Mouse (Mus musculus) hindbrain, postnatal 0 days (tissue): ENCODE data around the gene Ttll12. TPM values are rescaled to one million over a fixed set of nuclear protein-coding genes. Genes with fewer than 3 reads are reported as not detected.
A peak's percentile ranks its signal among the peaks of the same experiment; 100 is the strongest.

Experiments
- ATAC-seq: fragments of 200-750 bp; cut with Nextera tagmentation; 2 replicates; pipeline ENCODE4 v1.8.0; 2017; ENCODE audit warnings: mild to moderate bottlenecking, moderate TSS enrichment, moderate library complexity
- DNase-seq: peaks from one replicate; pipeline ENCODE4 v3.0.0-alpha.2; 2015; ENCODE audit warnings: low spot score
- H3K27ac ChIP-seq: fragments of 300-500 bp; sonication (generic); 2 replicates; pipeline ENCODE4 v1.5.1; 2014; ENCODE audit warnings: mild to moderate bottlenecking
- H3K27me3 ChIP-seq: fragments of 300-500 bp; sonication (generic); 2 replicates; pipeline ENCODE4 v1.6.1; 2014; ENCODE audit warnings: low read length, mixed read lengths; ENCODE audit not compliant: insufficient read depth
- H3K36me3 ChIP-seq: fragments of 300-500 bp; sonication (generic); 2 replicates; pipeline ENCODE4 v1.6.1; 2014; ENCODE audit warnings: low read length, mixed read lengths; ENCODE audit not compliant: insufficient read depth
- H3K4me1 ChIP-seq: fragments of 300-500 bp; sonication (generic); 2 replicates; pipeline ENCODE4 v1.6.1; 2014; ENCODE audit warnings: antibody characterized with exemption, low read length, mixed read lengths; ENCODE audit not compliant: insufficient read depth
- H3K4me2 ChIP-seq: fragments of 300-500 bp; sonication (generic); 2 replicates; pipeline ENCODE4 v1.6.1; 2014; ENCODE audit warnings: low read depth, mild to moderate bottlenecking, low read length, moderate library complexity, mixed read lengths
- H3K4me3 ChIP-seq: fragments of 300-500 bp; sonication (generic); 2 replicates; pipeline ENCODE4 v1.5.1; 2014; ENCODE audit warnings: low read length
- H3K9ac ChIP-seq: fragments of 300-500 bp; sonication (generic); replicated peaks from 2 replicates; pipeline ENCODE4 v1.6.1; 2014; ENCODE audit warnings: mild to moderate bottlenecking, low read length, moderate library complexity, mixed read lengths
- H3K9me3 ChIP-seq: fragments of 300-500 bp; sonication (generic); 2 replicates; pipeline ENCODE4 v1.6.1; 2016; ENCODE audit warnings: low read length, mixed read lengths
- CTCF ChIP-seq: IDR thresholded peaks from 2 replicates; pipeline ENCODE4 v1.5.1; 2016; ENCODE audit warnings: antibody characterized with exemption, control low read depth, low read depth
- WGBS: fragments of 180-500 bp; shearing (Covaris S2); extraction: QIAGEN DNeasy Blood & Tissue Kit; methylation state at CpG from one replicate; pipeline ENCODE4 v1.1.7; 2014; 5-methylcytosine and 5-hydroxymethylcytosine counted together
- polyA plus RNA-seq: library from polyadenylated mRNA; unstranded; fragments of >200 nt; fragmentation: Nextera tagmentation; extraction: Ambion mirVana; gene quantifications from 2 replicates; pipeline ENCODE4 v1.2.1, GENCODE M21; 2015
- total RNA-seq: library from RNA; depleted of rRNA; stranded (reverse); fragments of >200 nt; gene quantifications from 2 replicates; pipeline ENCODE4 v1.2.3, GENCODE M21; 2014

Gene Ttll12
- total and polyA plus RNA-seq, 2 experiments from 2014 or later: 32.6 to 60.6 TPM

GRCm38 (mm10) chr15:83539905-83540304 lies 55.1 kb downstream of the Ttll12 start:
- Histone ChIP-seq H3K36me3 (no peaks in the 10 kb centered on the region), H3K27ac (no peak overlapping the region), H3K4me2 (no peak overlapping the region), H3K27me3 (no peaks in the 10 kb centered on the region), H3K9ac (no peak overlapping the region), H3K4me1 (no peaks in the 10 kb centered on the region), H3K9me3 (no peaks in the 10 kb centered on the region), H3K4me3 (no peak overlapping the region)
- ATAC-seq (no peak), DNase-seq (no peak)
- 64% methylated on average over 4 of the region's 4 CpGs for whole genome bisulfite sequencing
- no peak for TF ChIP-seq CTCF

- Histone ChIP-seq H3K27me3 (no peaks in the 10 kb centered on the region), H3K4me3 (no peak overlapping the region), H3K4me2 (no peak overlapping the region), H3K4me1 (no peaks in the 10 kb centered on the region), H3K9ac (no peak overlapping the region), H3K27ac (no peak overlapping the region), H3K36me3 (no peaks in the 10 kb centered on the region), H3K9me3 (no peaks in the 10 kb centered on the region)
- TF ChIP-seq CTCF: no peak
- DNase-seq (no peak), ATAC-seq (no peak)
- 95% methylated on average over 2 of the region's 2 CpGs for WGBS
These were observed 56.1 kb downstream of the Ttll12 start for GRCm38 (mm10) chr15:83538855-83539254.

- WGBS: 85% methylated on average over 6 of the region's 6 CpGs
- no peak for TF ChIP-seq CTCF
- H3K4me1 ChIP-seq: no peaks in the 10 kb centered on the region
These were observed 59.1 kb downstream of the Ttll12 start for GRCm38 (mm10) chr15:83535890-83536231.

GRCm38 (mm10) chr15:83534960-83535889 lies 59.7 kb downstream of the Ttll12 start:
- no peaks in the 10 kb centered on the region for H3K4me1 ChIP-seq
- H3K9ac ChIP-seq: no peak overlapping the region
- no peaks in the 10 kb centered on the region for H3K36me3 ChIP-seq
- H3K4me3 ChIP-seq: no peak overlapping the region
- WGBS: 76% methylated on average over 17 of the region's 17 CpGs
- no peaks in the 10 kb centered on the region for H3K27me3 ChIP-seq
- TF ChIP-seq CTCF: no peak
- no peak for ATAC-seq
- no peak overlapping the region for H3K4me2 ChIP-seq
- no peak for DNase-seq
- H3K9me3 ChIP-seq: no peaks in the 10 kb centered on the region
- H3K27ac ChIP-seq: no peak overlapping the region

More at GRCm38 (mm10) chr15:83535890-83536231, 59.1 kb downstream of the Ttll12 start:
- Histone ChIP-seq H3K4me2 (no peak overlapping the region), H3K9ac (no peak overlapping the region), H3K27ac (no peak overlapping the region), H3K27me3 (no peaks in the 10 kb centered on the region), H3K36me3 (no peaks in the 10 kb centered on the region), H3K4me3 (no peak overlapping the region), H3K9me3 (no peaks in the 10 kb centered on the region)
- ATAC-seq: no peak
- DNase-seq: no peak

GRCm38 (mm10) chr15:83532606-83533005 lies 62.4 kb downstream of the Ttll12 start:
- Histone ChIP-seq H3K36me3 (no peaks in the 10 kb centered on the region), H3K4me3 (no peak overlapping the region), H3K4me2 (no peak overlapping the region), H3K27ac (no peak overlapping the region), H3K27me3 (0 out of 2 replicates have a peak, but pooled peaks cover 12% of the 10 kb centered on the region), H3K9me3 (no peaks in the 10 kb centered on the region), H3K9ac (no peak overlapping the region), H3K4me1 (no peaks in the 10 kb centered on the region)
- ATAC-seq (no peak), DNase-seq (no peak)
- no peak for TF ChIP-seq CTCF
- WGBS: 81% methylated on average over 7 of the region's 7 CpGs

GRCm38 (mm10) chr15:83531961-83532469 lies 62.9 kb downstream of the Ttll12 start:
- Histone ChIP-seq H3K9me3 (no peaks in the 10 kb centered on the region), H3K36me3 (no peaks in the 10 kb centered on the region), H3K4me1 (peaks cover 2% of the 10 kb centered on the region; the same call in 1 of the 2 replicates), H3K4me3 (no peak overlapping the region), H3K9ac (no peak overlapping the region), H3K4me2 (no peak overlapping the region), H3K27me3 (0 out of 2 replicates have a peak, but pooled peaks cover 12% of the 10 kb centered on the region), H3K27ac (no peak overlapping the region)
- TF ChIP-seq CTCF: peak; percentile 48
- WGBS: 84% methylated on average over 5 of the region's 5 CpGs
- ATAC-seq: no peak
- DNase-seq: no peak

- H3K9ac ChIP-seq: no peak overlapping the region
- H3K27ac ChIP-seq: no peak overlapping the region
- DNase-seq: no peak
- 79% methylated on average over 6 of the region's 6 CpGs for WGBS
- no peak overlapping the region for H3K4me3 ChIP-seq
- no peaks in the 10 kb centered on the region for H3K9me3 ChIP-seq
- H3K27me3 ChIP-seq: 0 out of 2 replicates have a peak, but pooled peaks cover 19% of the 10 kb centered on the region
- no peaks in the 10 kb centered on the region for H3K36me3 ChIP-seq
- TF ChIP-seq CTCF: no peak
- no peak for ATAC-seq
- H3K4me2 ChIP-seq: no peak overlapping the region
- peaks cover 9% of the 10 kb centered on the region; the same call in 1 of the 2 replicates for H3K4me1 ChIP-seq
These were observed 64.3 kb downstream of the Ttll12 start for GRCm38 (mm10) chr15:83530688-83531087.
